Mouse (Mus musculus) CH12.LX (cell line): Measurements from ENCODE around the gene Zfp280c. TPM values are rescaled to one million over a fixed set of nuclear protein-coding genes. Genes with fewer than 3 reads are reported as not detected.

Source experiments
- DNase-seq: peaks from one replicate; pipeline ENCODE4 v3.0.0-alpha.2; 2013; ENCODE audit errors: extremely low read depth
- H3K27ac ChIP-seq: 2 replicates; pipeline ENCODE4 v1.5.1; 2012; ENCODE audit warnings: low read depth, mild to moderate bottlenecking, control low read depth, moderate library complexity; ENCODE audit not compliant: insufficient read depth
- H3K27me3 ChIP-seq: replicated peaks from 2 replicates; pipeline ENCODE3; 2012; ENCODE audit warnings: inconsistent platforms
- H3K36me3 ChIP-seq, 2 experiments: replicated peaks in 1 of 2; 2 replicates each; pipeline versions ENCODE3 to v1.6.1; 2012; ENCODE audit warnings: inconsistent platforms in 1 of 2, low read length in 1 of 2, mild to moderate bottlenecking in 1 of 2, mixed read lengths in 1 of 2, moderate library complexity in 1 of 2; ENCODE audit not compliant: control insufficient read depth in 1 of 2, insufficient read depth in 1 of 2
- H3K4me1 ChIP-seq, 2 experiments: 2 replicates each; pipeline ENCODE4 v1.6.1; 2012; ENCODE audit warnings: inconsistent platforms in 1 of 2, moderate library complexity in 1 of 2; ENCODE audit not compliant: insufficient read depth in 2 of 2, control insufficient read depth in 1 of 2
- H3K4me2 ChIP-seq: 2 replicates; pipeline ENCODE4 v1.6.1; 2012; ENCODE audit warnings: low read depth, mild to moderate bottlenecking, control low read depth; ENCODE audit not compliant: poor library complexity, insufficient read depth, severe bottlenecking
- H3K4me3 ChIP-seq, 3 experiments: fragments of 150-350 bp in 1 of 3; sonication (generic) in 1 of 3; replicated peaks in 1 of 3; 2 replicates each; pipeline versions ENCODE3 to v1.5.1; 2011 to 2012; ENCODE audit warnings: low read depth in 2 of 3, low read length in 2 of 3, mild to moderate bottlenecking in 2 of 3, moderate library complexity in 2 of 3, control low read depth in 1 of 3, improper control_type of control experiment in 1 of 3, inconsistent platforms in 1 of 3, mixed read lengths in 1 of 3; ENCODE audit not compliant: poor library complexity in 1 of 3
- H3K79me2 ChIP-seq: replicated peaks from 2 replicates; pipeline ENCODE4 v1.6.1; 2012; ENCODE audit warnings: mild to moderate bottlenecking, moderate library complexity; ENCODE audit not compliant: control insufficient read depth, poor library complexity, insufficient read depth, severe bottlenecking; ENCODE audit errors: extremely low read depth
- H3K9ac ChIP-seq: 2 replicates; pipeline ENCODE4 v1.6.1; 2012; ENCODE audit warnings: low read depth, mild to moderate bottlenecking, control low read depth, moderate library complexity; ENCODE audit not compliant: insufficient read depth
- H3K9me3 ChIP-seq: replicated peaks from 2 replicates; pipeline ENCODE3; 2012; ENCODE audit warnings: low read length, inconsistent platforms, mixed read lengths
- BHLHE40 ChIP-seq: IDR thresholded peaks from 2 replicates; pipeline ENCODE4 v1.6.1; 2011; ENCODE audit warnings: mild to moderate bottlenecking, low read depth, low read length, improper control_type of control experiment
- CHD1 ChIP-seq: IDR thresholded peaks from 2 replicates; pipeline ENCODE4 v1.6.1; 2012; ENCODE audit warnings: low read depth, low read length, improper control_type of control experiment, inconsistent platforms
- CTCF ChIP-seq, 2 experiments: IDR thresholded peaks in 1 of 2; conservative IDR thresholded peaks in 1 of 2; 2 replicates each; pipeline ENCODE4 v1.5.1; 2011 to 2012; ENCODE audit warnings: low read depth in 2 of 2, low read length in 2 of 2, improper control_type of control experiment in 1 of 2, inconsistent platforms in 1 of 2, mild to moderate bottlenecking in 1 of 2, moderate library complexity in 1 of 2
- GABPA ChIP-seq: IDR thresholded peaks from 2 replicates; pipeline ENCODE4 v1.6.1; 2012; ENCODE audit warnings: low read depth, low read length, improper control_type of control experiment, inconsistent platforms; ENCODE audit not compliant: insufficient replicate concordance
- JUN ChIP-seq: IDR thresholded peaks from 2 replicates; pipeline ENCODE4 v1.6.1; 2011; ENCODE audit warnings: low read depth, mild to moderate bottlenecking, low read length, improper control_type of control experiment, moderate library complexity; ENCODE audit not compliant: insufficient read depth
- NELFE ChIP-seq: IDR thresholded peaks from 2 replicates; pipeline ENCODE4 v1.6.1; 2011; ENCODE audit warnings: low read depth, low read length, improper control_type of control experiment
- PAX5 ChIP-seq: IDR thresholded peaks from 2 replicates; pipeline ENCODE4 v1.6.1; 2012; ENCODE audit warnings: low read length, inconsistent platforms, mixed read lengths
- RCOR1 ChIP-seq: conservative IDR thresholded peaks from 2 replicates; pipeline ENCODE4 v1.6.1; 2012; ENCODE audit warnings: low read depth, mild to moderate bottlenecking, inconsistent platforms, low read length, improper control_type of control experiment
- TCF12 ChIP-seq: IDR thresholded peaks from 2 replicates; pipeline ENCODE4 v1.6.1; 2014; ENCODE audit warnings: low read depth, mild to moderate bottlenecking, inconsistent platforms, low read length, improper control_type of control experiment
- ZKSCAN1 ChIP-seq: IDR thresholded peaks from 2 replicates; pipeline ENCODE4 v1.6.1; 2012; ENCODE audit warnings: low read depth, inconsistent platforms, low read length, improper control_type of control experiment, borderline replicate concordance
- dilution Hi-C: fragments of 300-500 bp; cut with MboI; formaldehyde crosslinking; loops from 2 replicates; pipeline ENCODE4 v1.14.3; 2020; ENCODE audit warnings: low sequenced_read_pairs; ENCODE audit not compliant: extremely low pct_unique_long_range_greater_than_20kb, extremely low pct_ligation_motif_present
- in situ Hi-C: fragments of 300-500 bp; cut with MboI; formaldehyde crosslinking; loops from 3 replicates; pipeline ENCODE4 v1.14.3; 2019; ENCODE audit warnings: low sequenced_read_pairs, low pct_ligation_motif_present, low pct_unique_long_range_greater_than_20kb, mixed read lengths
- polyA plus RNA-seq: library from polyadenylated mRNA; unstranded; fragments of >175 nt; gene quantifications from 2 replicates; pipeline ENCODE4 v1.2.1, GENCODE M21; 2012; ENCODE audit warnings: low read depth; ENCODE audit not compliant: insufficient read length
- total RNA-seq, 2 experiments: library from RNA; depleted of rRNA; stranded (reverse); fragments of 300-350 nt in 1 of 2; fragments of >200 nt in 1 of 2; gene quantifications; 2 replicates each; pipeline ENCODE4 v1.2.3; 2012 to 2014

Gene Zfp280c
- total and polyA plus RNA-seq, 3 experiments: 12.5 to 30.5 (median 29.2) TPM

DNA sequence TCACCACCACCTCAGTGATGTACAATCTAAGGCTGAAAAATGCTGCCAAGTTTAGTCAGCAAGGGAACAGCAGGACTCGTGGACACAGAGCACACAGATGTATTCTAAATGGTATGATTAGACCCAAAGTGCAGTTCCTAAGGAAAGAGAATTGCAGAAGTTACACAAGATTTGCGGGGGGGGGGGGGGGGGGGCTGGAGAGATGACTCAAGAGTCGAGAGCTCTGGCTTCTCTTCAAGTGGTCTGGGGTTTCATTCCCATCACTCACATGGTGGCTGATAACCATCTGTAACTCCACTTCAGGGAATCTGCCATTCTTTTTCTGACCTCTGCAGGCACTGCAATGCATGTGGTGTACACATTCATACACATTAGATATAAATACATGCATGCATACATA, 67.9 kb downstream of the Zfp280c start:
- Histone ChIP-seq H3K4me1 (peaks cover 0 to 21% of the 10 kb centered on the region in 2 experiments; a peak in 2 of 4 replicates), H3K27ac (no peak overlapping the region), H3K79me2 (no peaks in the 10 kb centered on the region), H3K9ac (no peak overlapping the region), H3K4me3 (no peak overlapping the region), H3K9me3 (no peaks in the 10 kb centered on the region), H3K36me3 (no peaks in the 10 kb centered on the region), H3K4me2 (no peak overlapping the region), H3K27me3 (no peaks in the 10 kb centered on the region)
- dilution Hi-C loops: no loop called here
- no peak for DNase-seq
- in situ Hi-C loops: no loop called here
- TF ChIP-seq PAX5 (no peak), CTCF (conservative IDR thresholded peaks at IDR 0.05 in 1 of 2, IDR thresholded peaks at IDR 0.05 in 1 of 2; ENCODE audit: low read depth in 2 of 2, low read length in 2 of 2) (no peak), CHD1 (no peak), NELFE (no peak), TCF12 (no peak), JUN (no peak)
- TF ChIP-seq, all 38 proteins: peak for 0

DNA sequence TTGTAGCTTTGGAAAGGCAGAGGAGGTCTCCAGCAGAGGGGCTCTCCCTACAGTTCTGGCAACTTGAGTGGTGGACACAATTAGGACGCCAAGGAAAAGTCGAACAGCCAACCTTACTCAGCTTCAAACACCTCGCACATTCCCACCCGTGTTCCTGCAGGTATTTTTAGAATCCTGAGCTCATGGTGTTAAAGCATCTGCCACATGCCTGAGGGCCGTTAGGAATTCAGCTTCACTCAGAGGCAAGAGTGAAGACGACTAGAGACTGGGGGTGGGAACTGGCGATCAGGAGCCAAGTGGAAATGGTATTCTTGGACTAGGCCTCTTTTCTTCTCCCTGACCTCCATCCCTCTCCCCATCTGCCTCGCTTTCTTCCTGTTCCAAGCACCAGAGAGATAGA, 68.4 kb downstream of the Zfp280c start:
- in situ Hi-C loops (no loop called here), dilution Hi-C loops (no loop called here)
- no peak for TF ChIP-seq RCOR1
- no peak for TF ChIP-seq TCF12
- TF ChIP-seq ZKSCAN1: no peak
- TF ChIP-seq GABPA: no peak
- no peak for TF ChIP-seq BHLHE40
- TF ChIP-seq, all 38 proteins: peak for 0

DNA sequence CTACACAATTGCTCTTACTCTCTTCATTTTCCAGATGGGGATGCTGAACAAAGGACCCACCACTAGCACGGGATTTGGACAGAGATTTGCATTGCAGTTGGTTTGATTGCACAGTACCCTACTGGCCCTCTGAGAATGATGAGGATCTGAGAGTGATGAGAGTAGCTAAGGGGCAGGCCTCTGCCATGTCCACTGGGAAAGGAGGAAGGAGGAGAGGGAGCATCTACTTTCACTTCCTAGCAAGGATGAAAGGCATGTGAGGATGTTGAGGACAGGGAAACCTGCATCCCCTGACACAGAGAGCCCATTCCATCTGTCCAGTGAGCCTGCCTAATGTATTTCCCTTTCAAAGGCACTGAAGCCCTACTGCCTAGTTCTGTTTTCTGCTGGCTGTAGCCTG, 69.0 kb downstream of the Zfp280c start:
- DNase-seq: no peak
- H3K36me3 ChIP-seq: no peaks in the 10 kb centered on the region
- in situ Hi-C loops: no loop called here
- TF ChIP-seq ZKSCAN1: no peak
- TF ChIP-seq, all 38 proteins: peak for 0
- no peak overlapping the region for H3K27ac ChIP-seq
- peaks cover 0 to 21% of the 10 kb centered on the region in 2 experiments; a peak in 2 of 4 replicates for H3K4me1 ChIP-seq
- no peak overlapping the region for H3K9ac ChIP-seq
- no peak overlapping the region for H3K4me3 ChIP-seq
- no peaks in the 10 kb centered on the region for H3K79me2 ChIP-seq
- dilution Hi-C loops: no loop called here
- no peaks in the 10 kb centered on the region for H3K27me3 ChIP-seq
- no peak overlapping the region for H3K4me2 ChIP-seq
- no peaks in the 10 kb centered on the region for H3K9me3 ChIP-seq

More for the DNA sequence above, 68.4 kb downstream of the Zfp280c start:
- DNase-seq: no peak
- no peaks in the 10 kb centered on the region for H3K27me3 ChIP-seq
- H3K9ac ChIP-seq: no peak overlapping the region
- H3K79me2 ChIP-seq: no peaks in the 10 kb centered on the region
- no peak overlapping the region for H3K4me2 ChIP-seq
- H3K4me3 ChIP-seq: no peak overlapping the region
- peaks cover 0 to 21% of the 10 kb centered on the region in 2 experiments; a peak in 2 of 4 replicates for H3K4me1 ChIP-seq
- no peak overlapping the region for H3K27ac ChIP-seq
- H3K9me3 ChIP-seq: no peaks in the 10 kb centered on the region
- H3K36me3 ChIP-seq: no peaks in the 10 kb centered on the region
